Mouse (Mus musculus) E14TG2a.4 (cell line): ENCODE data around the gene Pparg.

Experiments used
- CTCF ChIP-seq: conservative IDR thresholded peaks from 2 replicates; pipeline ENCODE4 v1.5.1; 2014; ENCODE audit warnings: low read length
- NANOG ChIP-seq: IDR thresholded peaks from 2 replicates; pipeline ENCODE4 v1.6.1; 2014; ENCODE audit warnings: borderline replicate concordance, low read length, mixed read lengths
- POU5F1 ChIP-seq: IDR thresholded peaks from 2 replicates; pipeline ENCODE4 v1.6.1; 2014; ENCODE audit warnings: low read length, borderline replicate concordance

- TF ChIP-seq CTCF = no peak
- no peak for TF ChIP-seq NANOG
- no peak for TF ChIP-seq POU5F1
Observed at GRCm38 (mm10) chr6:115313235-115313738, 47.5 kb upstream of the Pparg start.
